Mouse (Mus musculus): ENCODE data around the gene Dpf3. TPM values are rescaled to one million over a fixed set of nuclear protein-coding genes. Genes with fewer than 3 reads are reported as not detected.

Dpf3 gene
- polyA plus RNA-seq, 1 experiment from 2014 or later: 19.3 TPM

DNA sequence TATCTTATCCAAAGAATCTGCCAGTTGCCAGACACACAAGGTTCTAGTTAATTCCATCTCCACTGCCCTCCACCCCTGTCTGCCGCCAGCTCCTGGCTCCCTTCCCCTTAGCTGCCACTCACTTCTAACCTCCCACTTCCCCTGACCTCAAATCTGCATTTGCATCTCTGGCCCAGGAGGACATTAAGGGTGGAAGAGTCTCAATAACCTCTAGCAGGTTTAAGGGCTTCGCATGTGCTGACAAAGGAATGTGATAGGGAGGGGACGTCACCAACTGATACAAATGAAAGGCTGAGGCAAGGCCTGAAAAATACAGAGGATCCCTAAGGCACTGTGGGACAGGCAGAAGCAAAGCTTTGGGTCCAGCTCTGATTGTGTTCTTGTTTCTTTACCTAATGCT lies 100.0 kb downstream of the Dpf3 start:
- H3K9me3 ChIP-seq (replicated peaks; ENCODE audit: control insufficient read depth, low read length, poor library complexity, severe bottlenecking): no peaks in the 10 kb centered on the region
- H3K27ac ChIP-seq (ENCODE audit: low read length): no peak overlapping the region
- H3K4me2 ChIP-seq (ENCODE audit: low read length): no peak overlapping the region
- 34% methylated on average over 3 of the region's 3 CpGs for WGBS
- H3K4me1 ChIP-seq (ENCODE audit: control insufficient read depth, insufficient read depth, low read length): no peaks in the 10 kb centered on the region; the same call in 1 of the 2 replicates
- no peak for ATAC-seq
- H3K36me3 ChIP-seq (ENCODE audit: control insufficient read depth, insufficient read depth, low read length): no peaks in the 10 kb centered on the region
- no peaks in the 10 kb centered on the region for H3K27me3 ChIP-seq (ENCODE audit: control insufficient read depth, insufficient read depth, low read depth, low read length)
- no peak overlapping the region for H3K9ac ChIP-seq (ENCODE audit: low read depth, low read length)
- no peak overlapping the region for H3K4me3 ChIP-seq (ENCODE audit: low read depth, low read length)

DNA sequence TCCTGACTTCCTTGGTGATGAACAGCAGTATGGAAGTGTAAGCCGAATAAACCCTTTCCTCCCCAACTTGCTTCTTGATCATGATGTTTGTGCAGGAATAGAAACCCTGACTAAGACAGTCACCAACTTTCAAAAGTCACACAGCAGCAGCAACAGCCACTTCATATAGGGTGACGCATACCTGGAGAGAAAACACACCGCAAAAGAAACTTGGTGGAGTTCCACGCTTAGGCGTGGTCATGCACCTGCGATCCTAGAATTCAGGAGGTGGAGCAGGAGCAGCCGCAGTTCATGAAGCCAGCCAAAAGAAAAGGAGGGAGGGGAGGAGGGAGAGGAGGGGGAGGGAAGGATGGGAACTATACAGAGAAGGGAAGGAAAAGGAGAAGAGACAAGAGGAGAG lies 106.4 kb downstream of the Dpf3 start:
- Histone ChIP-seq H3K27me3 (ENCODE audit: control insufficient read depth, insufficient read depth, low read depth, low read length) (no peaks in the 10 kb centered on the region), H3K4me1 (ENCODE audit: control insufficient read depth, insufficient read depth, low read length) (no peaks in the 10 kb centered on the region; the same call in 1 of the 2 replicates), H3K9me3 (replicated peaks; ENCODE audit: control insufficient read depth, low read length, poor library complexity, severe bottlenecking) (no peaks in the 10 kb centered on the region), H3K4me2 (ENCODE audit: low read length) (no peak overlapping the region), H3K27ac (ENCODE audit: low read length) (no peak overlapping the region), H3K9ac (ENCODE audit: low read depth, low read length) (no peak overlapping the region), H3K4me3 (ENCODE audit: low read depth, low read length) (no peak overlapping the region), H3K36me3 (ENCODE audit: control insufficient read depth, insufficient read depth, low read length) (no peaks in the 10 kb centered on the region)
- ATAC-seq: no peak
- WGBS: 91% methylated on average over 7 of the region's 7 CpGs

DNA sequence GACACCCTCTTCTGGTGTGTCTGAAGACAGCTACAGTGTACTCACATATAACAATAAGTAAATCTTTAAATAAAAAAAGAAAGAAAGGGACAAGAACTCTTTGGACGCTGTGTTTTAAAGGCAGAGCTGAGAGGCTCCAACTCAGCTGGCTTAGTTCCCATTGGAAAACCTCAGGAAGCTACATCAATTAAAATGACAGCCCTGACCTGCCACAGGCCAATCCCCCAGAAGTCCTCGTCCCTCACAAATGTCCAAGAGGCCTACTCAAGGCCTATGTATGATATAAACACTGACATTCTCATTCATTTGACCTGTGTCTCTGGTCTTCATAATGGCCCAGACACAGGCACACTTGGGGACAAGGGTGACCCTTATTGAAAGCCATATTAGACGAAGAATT lies 107.5 kb downstream of the Dpf3 start:
- no peak for ATAC-seq
- Histone ChIP-seq H3K4me2 (ENCODE audit: low read length) (no peak overlapping the region), H3K9me3 (replicated peaks; ENCODE audit: control insufficient read depth, low read length, poor library complexity, severe bottlenecking) (no peaks in the 10 kb centered on the region), H3K9ac (ENCODE audit: low read depth, low read length) (no peak overlapping the region), H3K4me3 (ENCODE audit: low read depth, low read length) (no peak overlapping the region), H3K36me3 (ENCODE audit: control insufficient read depth, insufficient read depth, low read length) (no peaks in the 10 kb centered on the region), H3K4me1 (ENCODE audit: control insufficient read depth, insufficient read depth, low read length) (no peaks in the 10 kb centered on the region), H3K27ac (ENCODE audit: low read length) (no peak overlapping the region), H3K27me3 (ENCODE audit: control insufficient read depth, insufficient read depth, low read depth, low read length) (no peaks in the 10 kb centered on the region)
- WGBS: 45% methylated on average over 3 of the region's 3 CpGs

GRCm38 (mm10) chr12:83375015-83375831 lies 112.3 kb downstream of the Dpf3 start:
- Histone ChIP-seq H3K4me1 (ENCODE audit: control insufficient read depth, insufficient read depth, low read length) (no peaks in the 10 kb centered on the region), H3K9me3 (replicated peaks; ENCODE audit: control insufficient read depth, low read length, poor library complexity, severe bottlenecking) (no peaks in the 10 kb centered on the region), H3K27ac (ENCODE audit: low read length) (no peak overlapping the region), H3K4me2 (ENCODE audit: low read length) (no peak overlapping the region), H3K27me3 (ENCODE audit: control insufficient read depth, insufficient read depth, low read depth, low read length) (no peaks in the 10 kb centered on the region), H3K4me3 (ENCODE audit: low read depth, low read length) (no peak overlapping the region), H3K36me3 (ENCODE audit: control insufficient read depth, insufficient read depth, low read length) (no peaks in the 10 kb centered on the region), H3K9ac (ENCODE audit: low read depth, low read length) (no peak overlapping the region)
- 81% methylated on average over 12 of the region's 12 CpGs for WGBS
- ATAC-seq: no peak

GRCm38 (mm10) chr12:83373081-83373480 lies 114.4 kb downstream of the Dpf3 start:
- WGBS: 49% methylated on average over 7 of the region's 7 CpGs
- no peak overlapping the region for H3K27ac ChIP-seq (ENCODE audit: low read length)
- H3K9me3 ChIP-seq (replicated peaks; ENCODE audit: control insufficient read depth, low read length, poor library complexity, severe bottlenecking): no peaks in the 10 kb centered on the region
- H3K4me2 ChIP-seq (ENCODE audit: low read length): no peak overlapping the region
- no peaks in the 10 kb centered on the region for H3K27me3 ChIP-seq (ENCODE audit: control insufficient read depth, insufficient read depth, low read depth, low read length)
- H3K4me1 ChIP-seq (ENCODE audit: control insufficient read depth, insufficient read depth, low read length): no peaks in the 10 kb centered on the region
- no peak overlapping the region for H3K9ac ChIP-seq (ENCODE audit: low read depth, low read length)
- H3K4me3 ChIP-seq (ENCODE audit: low read depth, low read length): no peak overlapping the region
- ATAC-seq: no peak
- H3K36me3 ChIP-seq (ENCODE audit: control insufficient read depth, insufficient read depth, low read length): no peaks in the 10 kb centered on the region

DNA sequence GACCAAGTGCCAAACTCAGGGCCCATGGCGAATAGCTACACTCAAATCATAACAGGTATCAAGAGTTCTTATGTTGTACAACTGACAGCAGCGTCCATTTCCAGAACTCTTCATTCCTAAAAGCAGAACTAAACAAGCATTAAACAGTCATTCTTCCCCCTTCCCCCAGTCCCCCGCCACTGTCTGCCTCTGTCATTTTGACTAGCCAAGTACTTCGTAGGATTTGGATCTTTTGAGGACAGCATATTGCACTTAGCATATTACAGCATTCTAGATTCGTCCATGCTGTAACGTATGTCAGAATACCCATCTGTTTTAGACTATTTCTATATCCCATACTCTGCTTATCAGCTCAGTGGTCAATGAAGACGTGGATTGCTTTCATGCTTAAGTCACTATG lies 115.2 kb downstream of the Dpf3 start:
- ATAC-seq: no peak
- no peak overlapping the region for H3K27ac ChIP-seq (ENCODE audit: low read length)
- WGBS: 88% methylated on average over 7 of the region's 7 CpGs

GRCm38 (mm10) chr12:83370221-83370620 lies 117.3 kb downstream of the Dpf3 start:
- ATAC-seq: no peak
- Histone ChIP-seq H3K27ac (ENCODE audit: low read length) (no peak overlapping the region), H3K4me1 (ENCODE audit: control insufficient read depth, insufficient read depth, low read length) (no peaks in the 10 kb centered on the region), H3K9me3 (replicated peaks; ENCODE audit: control insufficient read depth, low read length, poor library complexity, severe bottlenecking) (no peaks in the 10 kb centered on the region), H3K36me3 (ENCODE audit: control insufficient read depth, insufficient read depth, low read length) (no peaks in the 10 kb centered on the region), H3K4me3 (ENCODE audit: low read depth, low read length) (no peak overlapping the region), H3K9ac (ENCODE audit: low read depth, low read length) (no peak overlapping the region), H3K4me2 (ENCODE audit: low read length) (no peak overlapping the region), H3K27me3 (ENCODE audit: control insufficient read depth, insufficient read depth, low read depth, low read length) (no peaks in the 10 kb centered on the region)
- 90% methylated on average over 11 of the region's 11 CpGs for WGBS

More for the DNA sequence above, 115.2 kb downstream of the Dpf3 start:
- Histone ChIP-seq H3K4me3 (ENCODE audit: low read depth, low read length) (no peak overlapping the region), H3K9ac (ENCODE audit: low read depth, low read length) (no peak overlapping the region), H3K27me3 (ENCODE audit: control insufficient read depth, insufficient read depth, low read depth, low read length) (no peaks in the 10 kb centered on the region), H3K4me2 (ENCODE audit: low read length) (no peak overlapping the region), H3K4me1 (ENCODE audit: control insufficient read depth, insufficient read depth, low read length) (no peaks in the 10 kb centered on the region), H3K9me3 (replicated peaks; ENCODE audit: control insufficient read depth, low read length, poor library complexity, severe bottlenecking) (no peaks in the 10 kb centered on the region), H3K36me3 (ENCODE audit: control insufficient read depth, insufficient read depth, low read length) (no peaks in the 10 kb centered on the region)

DNA sequence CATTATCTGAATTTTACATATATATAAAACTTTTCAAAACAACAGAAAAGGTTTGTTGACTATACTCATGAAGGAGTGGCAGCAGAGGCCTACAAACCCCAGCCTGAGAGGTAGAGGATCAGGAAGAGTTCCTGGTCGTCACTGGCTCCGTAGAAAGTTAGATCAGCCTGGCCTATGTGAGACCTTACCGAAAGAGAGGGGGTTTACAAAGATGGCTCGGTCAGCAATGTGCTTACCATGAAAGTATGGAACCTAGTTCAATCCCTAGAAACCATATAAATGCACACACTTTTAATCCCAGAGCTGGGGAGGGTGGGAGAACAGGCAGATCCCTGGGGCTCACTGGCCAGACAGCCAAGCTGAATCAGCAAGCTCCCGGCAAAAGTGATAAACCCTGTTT lies 118.1 kb downstream of the Dpf3 start:
- no peak overlapping the region for H3K4me2 ChIP-seq (ENCODE audit: low read length)
- ATAC-seq: no peak
- H3K27ac ChIP-seq (ENCODE audit: low read length): no peak overlapping the region
- no peak overlapping the region for H3K4me3 ChIP-seq (ENCODE audit: low read depth, low read length)
- no peaks in the 10 kb centered on the region for H3K27me3 ChIP-seq (ENCODE audit: control insufficient read depth, insufficient read depth, low read depth, low read length)
- H3K9me3 ChIP-seq (replicated peaks; ENCODE audit: control insufficient read depth, low read length, poor library complexity, severe bottlenecking): no peaks in the 10 kb centered on the region
- H3K4me1 ChIP-seq (ENCODE audit: control insufficient read depth, insufficient read depth, low read length): no peaks in the 10 kb centered on the region
- no peaks in the 10 kb centered on the region for H3K36me3 ChIP-seq (ENCODE audit: control insufficient read depth, insufficient read depth, low read length)
- no peak overlapping the region for H3K9ac ChIP-seq (ENCODE audit: low read depth, low read length)
- 91% methylated on average over 5 of the region's 5 CpGs for WGBS

DNA sequence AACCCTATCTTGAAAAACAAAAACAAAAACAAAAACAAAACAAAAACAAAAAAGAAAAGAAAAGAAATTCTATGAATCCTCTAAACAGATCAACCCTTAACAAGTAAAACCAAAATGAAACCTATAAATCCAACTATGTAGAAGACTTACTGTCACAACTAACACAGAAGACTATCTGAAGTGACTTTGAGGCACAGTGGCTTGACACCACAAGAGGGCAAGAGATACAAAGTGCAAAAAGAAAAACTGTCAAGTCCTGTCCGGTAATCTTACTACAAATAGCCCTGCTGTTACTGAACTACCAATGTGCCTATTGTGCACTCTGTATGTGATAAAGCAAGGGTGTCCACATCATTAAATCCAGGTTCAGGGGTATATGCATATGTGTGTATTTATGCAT lies 120.0 kb downstream of the Dpf3 start:
- no peaks in the 10 kb centered on the region for H3K9me3 ChIP-seq (replicated peaks; ENCODE audit: control insufficient read depth, low read length, poor library complexity, severe bottlenecking)
- ATAC-seq: no peak
- H3K27ac ChIP-seq (ENCODE audit: low read length): no peak overlapping the region
- no peaks in the 10 kb centered on the region for H3K36me3 ChIP-seq (ENCODE audit: control insufficient read depth, insufficient read depth, low read length)
- H3K4me3 ChIP-seq (ENCODE audit: low read depth, low read length): no peak overlapping the region
- H3K27me3 ChIP-seq (ENCODE audit: control insufficient read depth, insufficient read depth, low read depth, low read length): no peaks in the 10 kb centered on the region
- WGBS: 85% methylated on average over 1 of the region's 1 CpGs
- no peak overlapping the region for H3K9ac ChIP-seq (ENCODE audit: low read depth, low read length)
- no peak overlapping the region for H3K4me2 ChIP-seq (ENCODE audit: low read length)
- H3K4me1 ChIP-seq (ENCODE audit: control insufficient read depth, insufficient read depth, low read length): no peaks in the 10 kb centered on the region
